Mouse (Mus musculus): ENCODE results near the gene Fam177a.
"Not testable (repeated sequence)": the region's sequence is repeated elsewhere in the genome, so short reads cannot be mapped to it uniquely, and the experiment has no call there.

Gene Fam177a

DNA sequence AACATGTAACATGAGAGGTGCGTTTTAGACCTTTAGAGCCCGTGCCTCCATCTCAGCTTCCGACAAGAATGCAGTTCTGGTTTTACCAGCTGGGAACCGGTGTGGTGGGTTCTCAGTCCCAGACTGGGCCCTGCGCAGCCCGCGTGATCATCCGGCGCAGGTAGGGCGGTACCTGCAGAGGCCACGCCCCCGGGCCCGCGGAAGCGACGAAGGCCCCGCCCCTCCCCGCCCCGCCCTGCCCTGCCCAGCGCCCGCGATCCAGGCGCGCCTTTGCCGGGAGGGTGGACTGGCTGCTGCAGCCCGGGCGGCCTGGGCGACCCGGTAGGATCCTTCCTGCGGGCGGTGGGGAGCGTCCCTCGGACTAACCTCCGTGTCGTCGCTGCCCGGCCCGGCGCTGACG lies at the start of gene Fam177a:
Gene Fam177a, plus strand, starts transcription at position 228 of the 400 bp plus-strand sequence.
- not testable (repeated sequence) for DNase-seq

DNA sequence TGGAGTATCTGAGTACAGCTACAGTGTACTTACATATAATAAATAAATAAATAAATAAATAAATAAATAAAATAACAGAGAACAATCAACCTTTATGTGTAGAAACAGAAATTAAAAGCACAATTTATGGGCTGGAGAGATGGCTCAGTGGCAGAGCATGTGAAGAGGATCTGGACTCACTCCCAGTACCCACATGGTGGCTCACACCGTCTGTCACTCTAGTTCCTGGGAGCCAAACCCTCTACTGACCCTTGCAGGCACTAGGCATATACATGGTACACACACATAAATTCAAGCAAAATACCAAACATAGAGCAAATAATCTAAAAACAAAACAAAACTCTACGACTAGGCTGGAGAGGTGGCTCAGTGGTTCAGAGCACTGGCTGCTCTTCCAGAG lies 49.0 kb upstream of the Fam177a start:
- peak; percentile 76 for DNase-seq

DNA sequence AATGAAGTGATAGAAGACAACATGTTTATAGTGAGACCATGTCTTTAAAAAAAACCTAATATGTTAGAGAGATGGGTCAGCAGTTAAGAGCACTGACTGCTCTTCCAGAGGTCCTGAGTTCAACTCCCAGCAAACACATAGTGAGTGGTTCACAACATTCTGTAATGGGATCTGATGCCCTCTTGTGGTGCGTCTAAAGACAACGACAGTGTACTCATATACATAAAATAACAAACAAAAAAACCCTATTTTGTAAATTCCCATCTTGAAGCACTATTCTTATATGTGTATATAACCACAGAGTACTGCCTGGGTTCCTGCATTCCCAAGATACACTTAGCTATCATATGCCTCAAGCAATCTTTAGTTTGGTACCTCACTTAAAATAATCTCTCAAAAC lies 45.6 kb upstream of the Fam177a start:
- not testable (repeated sequence) for DNase-seq

DNA sequence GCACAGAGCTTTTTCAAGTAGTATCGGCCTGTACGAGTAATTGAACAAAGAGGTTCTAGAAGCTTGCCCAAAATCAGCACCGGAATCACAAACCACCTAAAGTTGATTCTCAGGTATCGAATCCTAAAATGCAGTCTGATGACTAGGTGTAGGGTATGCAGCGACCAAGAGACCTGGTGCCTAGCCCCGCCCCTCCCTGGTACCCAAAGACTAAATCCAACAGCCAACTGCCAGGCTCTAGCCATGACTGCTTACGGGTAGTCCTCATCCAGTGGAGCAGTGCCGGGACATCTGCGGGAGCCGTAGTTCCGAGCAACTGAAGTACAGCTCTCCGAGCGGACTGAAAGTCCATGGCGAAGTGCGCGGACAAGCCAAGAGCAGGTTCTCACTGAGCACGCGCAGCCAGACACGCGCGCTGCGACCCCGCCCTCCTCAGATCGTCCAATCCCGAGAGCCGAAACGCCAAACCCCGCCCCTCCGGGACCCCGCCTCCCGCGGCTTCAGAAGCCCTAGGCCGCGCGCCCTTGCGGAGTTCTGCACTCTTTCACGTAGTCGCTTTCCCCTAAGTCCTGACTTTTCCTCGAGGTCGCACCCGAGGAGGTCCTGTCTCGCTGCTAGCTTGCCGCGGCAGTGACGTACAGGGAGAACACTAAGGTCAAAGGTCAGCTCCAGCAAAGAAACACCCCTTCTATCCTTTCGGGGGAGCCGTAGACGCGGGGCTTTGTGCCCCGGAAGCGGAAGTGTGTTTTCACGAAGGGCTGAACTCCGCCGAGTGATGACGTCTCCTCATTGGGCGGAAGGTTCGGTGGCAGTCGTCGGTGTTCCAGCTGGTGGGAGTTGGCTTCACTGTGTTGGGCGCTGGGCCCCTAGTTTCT lies 44.3 kb upstream of the Fam177a start, which contains the start of the genes 2700097O09Rik and Srp54a:
Gene 2700097O09Rik, minus strand, starts transcription at position 385 of the 875 bp plus-strand sequence.
Gene Srp54a, plus strand, starts transcription at position 537 of the 875 bp plus-strand sequence.
- DNase-seq, result peak; percentile 96

DNA sequence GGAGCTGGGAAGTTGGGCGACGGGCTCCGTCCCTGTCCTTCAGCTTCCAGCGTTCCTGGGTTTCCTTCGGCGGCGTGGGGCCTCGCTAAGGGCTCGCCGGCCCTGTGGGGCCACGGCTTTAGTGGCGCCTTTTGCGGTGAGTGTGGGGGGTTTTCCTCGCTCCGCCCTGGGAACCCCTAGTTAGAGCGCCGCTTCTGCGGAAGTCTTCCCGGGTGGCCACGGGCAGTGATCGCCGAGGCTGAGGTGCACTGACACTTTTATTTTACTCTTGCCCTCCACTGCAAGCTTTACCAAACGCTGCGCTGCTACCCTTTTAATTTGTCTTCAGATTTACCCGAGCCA lies 43.7 kb upstream of the Fam177a start:
- not testable (repeated sequence) for DNase-seq

DNA sequence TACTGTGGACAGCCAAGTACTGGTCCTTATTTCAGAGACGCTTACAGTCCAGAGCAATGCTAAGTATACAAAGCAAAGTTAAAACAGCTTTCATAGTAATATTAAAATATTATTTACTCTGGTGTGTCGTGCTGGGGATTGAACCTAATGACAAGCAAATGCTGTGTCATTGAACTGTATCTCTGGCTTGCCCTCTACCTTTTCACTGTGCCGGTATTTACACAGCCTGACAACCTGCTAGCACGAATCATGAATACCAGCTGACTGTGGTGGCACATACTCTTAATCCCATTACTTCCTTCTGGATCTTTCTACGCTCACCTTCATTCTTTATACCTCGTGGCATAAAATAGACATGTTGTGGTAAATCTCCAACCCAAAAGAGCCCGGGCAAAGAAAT lies 32.1 kb upstream of the Fam177a start:
- not testable (repeated sequence) for DNase-seq

DNA sequence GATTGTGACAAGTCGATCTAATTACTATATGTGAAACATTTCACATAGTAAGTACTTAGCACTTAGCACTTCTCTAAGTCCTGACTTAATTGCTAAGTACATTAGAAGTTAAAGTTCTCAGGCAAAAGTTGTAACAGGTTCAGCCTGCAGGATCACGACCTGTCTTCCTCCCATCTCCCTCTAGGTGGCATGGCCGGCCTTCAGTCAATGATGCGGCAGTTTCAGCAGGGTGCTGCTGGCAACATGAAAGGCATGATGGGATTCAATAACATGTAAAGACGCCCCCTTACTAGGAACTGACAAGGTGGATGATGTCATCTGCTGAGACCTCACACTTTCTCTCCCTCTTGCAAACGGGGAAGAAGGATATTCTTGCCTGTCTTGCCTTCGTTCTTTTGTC lies 11.7 kb upstream of the Fam177a start:
- not testable (repeated sequence) for DNase-seq

DNA sequence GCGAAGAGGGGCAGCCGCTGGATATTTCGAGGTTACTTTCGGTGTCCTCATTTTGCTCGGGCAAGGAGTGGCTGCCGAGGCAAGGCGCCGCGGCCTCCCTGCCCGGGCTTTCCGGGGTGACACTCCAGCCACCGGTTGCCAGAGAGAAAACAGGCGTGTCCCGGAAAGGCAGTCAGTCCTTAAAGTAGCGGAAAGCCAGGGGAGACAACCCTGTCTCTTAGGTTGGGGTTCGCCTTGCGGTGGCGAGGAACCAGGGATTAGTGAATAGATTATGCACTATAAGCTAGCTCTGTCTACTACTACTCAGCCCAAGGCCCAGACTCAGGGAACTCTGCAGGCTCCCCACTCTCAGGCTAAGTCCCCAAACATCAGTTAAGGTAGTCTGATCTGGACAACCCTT lies 462 bp downstream of the Fam177a start:
- not testable (repeated sequence) for DNase-seq

DNA sequence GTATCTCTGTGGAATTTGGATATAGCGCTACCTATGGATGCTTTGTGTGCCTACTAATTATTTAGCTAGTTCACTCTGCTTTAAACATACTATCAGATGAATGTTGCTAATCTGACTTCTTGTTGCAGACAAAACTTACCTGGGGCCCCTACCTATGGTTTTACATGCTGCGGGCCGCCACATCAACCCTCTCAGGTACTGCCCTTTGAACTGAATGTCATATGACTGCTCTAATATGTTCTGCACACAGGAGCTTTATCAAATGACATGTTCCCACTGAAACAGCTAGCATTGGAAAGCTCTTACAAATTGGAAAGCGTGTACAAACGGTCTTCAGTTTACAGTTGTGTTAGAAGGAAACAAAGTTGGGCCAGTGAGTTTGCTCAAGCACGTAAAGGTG lies 11.3 kb downstream of the Fam177a start:
- not testable (repeated sequence) for DNase-seq

DNA sequence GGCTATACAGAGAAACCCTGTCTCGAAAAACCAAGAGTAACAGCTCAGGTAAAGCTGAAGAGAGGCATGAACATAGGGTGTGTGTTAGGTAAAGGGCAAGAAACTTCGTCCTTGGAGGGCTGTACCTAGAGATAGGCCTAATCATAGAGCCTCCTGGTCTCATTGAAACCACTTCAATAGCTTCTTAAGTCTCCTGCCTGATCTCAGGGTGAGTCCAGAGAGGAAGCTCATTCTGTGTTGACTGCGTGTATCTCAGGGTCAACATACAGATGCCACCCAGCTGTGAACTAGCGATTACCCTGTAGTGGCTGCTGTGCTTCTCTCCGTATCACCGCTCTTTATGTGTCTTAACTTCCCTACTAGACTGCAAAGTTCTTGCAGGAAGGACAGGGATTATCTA lies 13.6 kb downstream of the Fam177a start:
- DNase-seq, result not testable (repeated sequence)

DNA sequence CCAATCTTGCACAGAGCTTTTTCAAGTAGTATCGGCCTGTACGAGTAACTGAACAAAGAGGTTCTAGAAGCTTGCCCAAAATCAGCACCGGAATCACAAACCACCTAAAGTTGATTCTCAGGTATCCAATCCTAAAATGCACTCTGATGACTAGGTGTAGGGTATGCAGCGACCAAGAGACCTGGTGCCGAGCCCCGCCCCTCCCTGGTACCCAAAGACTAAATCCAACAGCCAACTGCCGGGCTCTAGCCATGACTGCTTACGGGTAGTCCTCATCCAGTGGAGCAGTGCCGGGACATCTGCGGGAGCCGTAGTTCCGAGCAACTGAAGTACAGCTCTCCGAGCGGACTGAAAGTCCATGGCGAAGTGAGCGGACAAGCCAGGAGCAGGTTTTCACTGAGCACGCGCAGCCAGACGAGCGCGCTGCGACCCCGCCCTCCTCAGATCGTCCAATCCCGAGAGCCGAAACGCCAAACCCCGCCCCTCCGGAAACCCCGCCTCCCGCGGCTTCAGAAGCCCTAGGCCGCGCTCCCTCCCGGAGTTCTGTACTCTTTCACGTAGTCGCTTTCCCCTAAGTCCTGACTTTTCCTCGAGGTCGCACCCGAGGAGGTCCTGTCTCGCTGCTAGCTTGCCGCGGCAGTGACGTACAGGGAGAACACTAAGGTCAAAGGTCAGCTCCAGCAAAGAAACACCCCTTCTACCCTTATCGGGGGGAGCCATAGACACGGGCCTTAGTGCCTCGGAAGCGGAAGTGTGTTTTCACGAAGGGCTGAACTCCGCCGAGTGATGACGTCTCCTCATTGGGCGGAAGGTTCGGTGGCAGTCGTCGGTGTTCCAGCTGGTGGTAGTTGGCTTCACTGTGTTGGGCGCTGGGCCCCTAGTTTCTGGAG lies 30.5 kb downstream of the Fam177a start, which contains the start of gene Srp54b:
Gene Srp54b, plus strand, starts transcription at position 546 of the 890 bp plus-strand sequence.
- DNase-seq, result not testable (repeated sequence)

DNA sequence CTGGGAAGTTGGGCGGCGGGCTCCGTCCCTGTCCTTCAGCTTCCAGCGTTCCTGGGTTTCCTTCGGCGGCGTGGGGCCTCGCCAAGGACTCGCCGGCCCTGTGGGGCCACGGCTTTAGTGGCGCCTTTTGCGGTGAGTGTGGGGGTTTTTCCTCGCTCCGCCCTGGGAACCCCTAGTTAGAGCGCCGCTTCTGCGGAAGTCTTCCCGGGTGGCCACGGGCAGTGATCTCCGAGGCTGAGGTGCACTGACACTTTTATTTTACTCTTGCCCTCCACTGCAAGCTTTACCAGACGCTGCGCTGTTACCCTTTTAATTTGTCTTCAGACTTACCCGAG lies 31.1 kb downstream of the Fam177a start:
- not testable (repeated sequence) for DNase-seq

DNA sequence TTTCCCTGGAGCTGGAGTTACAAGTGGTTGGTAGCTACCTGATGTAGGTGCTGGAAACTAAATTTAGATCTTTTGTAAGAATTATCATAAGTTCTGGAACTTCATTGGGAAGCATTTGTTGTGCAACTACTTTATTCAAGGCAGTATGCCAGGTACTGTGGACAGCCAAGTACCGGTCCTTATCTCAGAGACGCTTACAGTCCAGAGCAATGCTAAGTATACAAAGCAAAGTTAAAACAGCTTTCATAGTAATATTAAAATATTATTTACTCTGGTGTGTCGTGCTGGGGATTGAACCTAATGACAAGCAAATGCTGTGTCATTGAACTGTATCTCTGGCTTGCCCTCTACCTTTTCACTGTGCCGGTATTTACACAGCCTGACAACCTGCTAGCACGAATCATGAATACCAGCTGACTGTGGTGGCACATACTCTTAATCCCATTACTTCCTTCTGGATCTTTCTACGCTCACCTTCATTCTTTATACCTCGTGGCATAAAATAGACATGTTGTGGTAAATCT lies 42.8 kb downstream of the Fam177a start:
- DNase-seq, result not testable (repeated sequence)

DNA sequence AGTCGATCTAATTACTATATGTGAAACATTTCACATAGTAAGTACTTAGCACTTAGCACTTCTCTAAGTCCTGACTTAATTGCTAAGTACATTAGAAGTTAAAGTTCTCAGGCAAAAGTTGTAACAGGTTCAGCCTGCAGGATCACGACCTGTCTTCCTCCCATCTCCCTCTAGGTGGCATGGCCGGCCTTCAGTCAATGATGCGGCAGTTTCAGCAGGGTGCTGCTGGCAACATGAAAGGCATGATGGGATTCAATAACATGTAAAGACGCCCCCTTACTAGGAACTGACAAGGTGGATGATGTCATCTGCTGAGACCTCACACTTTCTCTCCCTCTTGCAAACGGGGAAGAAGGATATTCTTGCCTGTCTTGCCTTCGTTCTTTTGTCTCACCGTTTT lies 63.4 kb downstream of the Fam177a start:
- DNase-seq, result not testable (repeated sequence)

DNA sequence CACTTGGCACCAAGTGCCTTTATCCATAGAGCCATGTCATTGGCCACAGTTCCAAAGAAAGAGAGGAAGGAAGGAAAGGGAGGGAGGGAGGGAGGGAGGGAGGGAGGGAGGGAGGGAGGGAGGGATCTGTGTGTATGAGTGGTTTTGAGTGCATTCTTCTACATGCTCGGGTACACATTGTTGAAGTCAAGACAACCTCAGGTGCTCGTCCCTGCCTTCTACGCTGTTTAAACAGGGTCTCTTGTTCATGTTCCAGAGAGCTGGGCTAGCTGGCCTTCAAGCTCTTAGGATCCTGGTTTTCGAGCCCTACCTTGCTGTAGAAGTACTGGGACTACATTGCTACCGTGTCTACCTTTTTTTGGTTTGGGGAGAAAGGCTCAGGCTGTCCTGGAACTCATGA lies 64.9 kb downstream of the Fam177a start:
- not testable (repeated sequence) for DNase-seq

All from cerebellum, adult 9-11 months (tissue).